Mouse (Mus musculus): ENCODE results near the gene Rnf114.

GRCm38 (mm10) chr2:167487994-167488393 lies 4.5 kb upstream of the Rnf114 start:
- TF ChIP-seq POLR2A (IDR thresholded peaks at IDR 0.05; ENCODE audit: insufficient read depth, low read length) (no peak), CTCF (IDR thresholded peaks at IDR 0.05; ENCODE audit: low read depth, low read length) (no peak), EP300 (IDR thresholded peaks at IDR 0.05; ENCODE audit: insufficient read depth, low read depth, low read length) (no peak)
